Mouse (Mus musculus) midbrain, embryonic 16.5 days (tissue): ENCODE measurements around the gene Oas1g. TPM values are rescaled to one million over a fixed set of nuclear protein-coding genes. Genes with fewer than 3 reads are reported as not detected.
"Not testable (repeated sequence)": the region's sequence is repeated elsewhere in the genome, so short reads cannot be mapped to it uniquely, and the experiment has no call there.

Experiments used
- ATAC-seq: fragments of 200-750 bp; cut with Nextera tagmentation; 2 replicates; pipeline ENCODE4 v1.8.0; 2017; ENCODE audit warnings: moderate TSS enrichment
- H3K27ac ChIP-seq: fragments of 300-500 bp; sonication (generic); 2 replicates; pipeline ENCODE4 v1.5.1; 2014; ENCODE audit warnings: mild to moderate bottlenecking, low read length, mixed read lengths
- H3K27me3 ChIP-seq: fragments of 300-500 bp; sonication (generic); 2 replicates; pipeline ENCODE4 v1.6.1; 2014; ENCODE audit warnings: low read depth, low read length, mixed read lengths; ENCODE audit not compliant: control insufficient read depth, insufficient read depth
- H3K36me3 ChIP-seq: fragments of 300-500 bp; sonication (generic); 2 replicates; pipeline ENCODE4 v1.6.1; 2014; ENCODE audit warnings: mild to moderate bottlenecking, low read length, moderate library complexity, mixed read lengths; ENCODE audit not compliant: control insufficient read depth, insufficient read depth
- H3K4me1 ChIP-seq: fragments of 300-500 bp; sonication (generic); 2 replicates; pipeline ENCODE4 v1.6.1; 2014; ENCODE audit warnings: mild to moderate bottlenecking, low read length, mixed read lengths; ENCODE audit not compliant: control insufficient read depth, insufficient read depth
- H3K4me2 ChIP-seq: fragments of 300-500 bp; sonication (generic); 2 replicates; pipeline ENCODE4 v1.6.1; 2014; ENCODE audit warnings: mild to moderate bottlenecking, low read length, mixed read lengths
- H3K4me3 ChIP-seq: fragments of 300-500 bp; sonication (generic); 2 replicates; pipeline ENCODE4 v1.5.1; 2014; ENCODE audit warnings: low read depth, mild to moderate bottlenecking, low read length, moderate library complexity, mixed read lengths
- H3K9ac ChIP-seq: fragments of 300-500 bp; sonication (generic); 2 replicates; pipeline ENCODE4 v1.6.1; 2014; ENCODE audit warnings: low read depth, low read length, mixed read lengths
- H3K9me3 ChIP-seq: fragments of 300-500 bp; sonication (generic); replicated peaks from 2 replicates; pipeline ENCODE4 v1.6.1; 2014; ENCODE audit warnings: mild to moderate bottlenecking, low read length, mixed read lengths; ENCODE audit not compliant: control insufficient read depth, poor library complexity, severe bottlenecking
- WGBS: fragments of 180-500 bp; shearing (Covaris S2); extraction: QIAGEN DNeasy Blood & Tissue Kit; methylation state at CpG from one replicate; pipeline ENCODE4 v1.1.7; 2014; 5-methylcytosine and 5-hydroxymethylcytosine counted together
- polyA plus RNA-seq: library from polyadenylated mRNA; unstranded; fragments of >200 nt; fragmentation: Nextera tagmentation; extraction: Ambion mirVana; gene quantifications from 2 replicates; pipeline ENCODE4 v1.2.1, GENCODE M21; 2015

The Oas1g gene
- polyA plus RNA-seq, result not detected in 2 replicates

DNA sequence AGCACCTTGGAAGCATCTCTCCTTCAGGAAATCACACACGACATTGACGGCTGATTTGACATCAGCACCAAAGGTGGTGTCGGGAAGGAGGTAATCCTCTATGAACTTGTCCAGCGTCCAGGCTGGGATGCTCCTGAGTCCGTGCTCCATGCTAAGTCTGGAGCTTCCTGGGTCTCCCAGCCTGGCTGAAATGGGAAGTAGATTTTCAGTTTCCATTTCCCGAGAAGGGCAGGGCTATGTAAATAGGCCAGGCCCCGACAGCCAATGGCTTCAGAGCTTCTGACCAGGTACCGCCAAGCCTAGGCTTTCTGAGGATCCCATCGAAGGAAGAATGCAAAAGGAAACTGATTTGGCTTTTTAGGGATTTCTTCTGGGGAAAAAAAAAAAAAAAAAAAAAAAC lies at the start of gene Oas1g:
Oas1g (minus strand) TSS at position 201 of the 400 bp plus-strand sequence.
- H3K9ac ChIP-seq, H3K4me1 ChIP-seq, H3K4me3 ChIP-seq, H3K4me2 ChIP-seq, H3K27ac ChIP-seq, ATAC-seq, H3K9me3 ChIP-seq, H3K27me3 ChIP-seq, H3K36me3 ChIP-seq: not testable (repeated sequence)
- 33% methylated on average over 5 of the region's 9 CpGs for WGBS

GRCm38 (mm10) chr5:120933966-120934365 lies 46.6 kb upstream of the Oas1g start:
- Histone ChIP-seq H3K4me1 (no peaks in the 10 kb centered on the region), H3K27ac (no peak overlapping the region), H3K36me3 (no peaks in the 10 kb centered on the region), H3K4me3 (no peak overlapping the region), H3K27me3 (no peaks in the 10 kb centered on the region), H3K9ac (no peak overlapping the region), H3K9me3 (no peaks in the 10 kb centered on the region), H3K4me2 (no peak overlapping the region)
- ATAC-seq, result no peak
- WGBS, result 17% methylated on average over 5 of the region's 5 CpGs

GRCm38 (mm10) chr5:120927036-120927435 lies 39.6 kb upstream of the Oas1g start:
- H3K9ac ChIP-seq, result no peak overlapping the region
- H3K27me3 ChIP-seq, result no peaks in the 10 kb centered on the region
- WGBS, result 0% methylated on average over 1 of the region's 1 CpGs
- no peaks in the 10 kb centered on the region for H3K4me1 ChIP-seq
- no peak overlapping the region for H3K4me2 ChIP-seq
- H3K4me3 ChIP-seq, result no peak overlapping the region
- H3K36me3 ChIP-seq, result no peaks in the 10 kb centered on the region
- no peak for ATAC-seq
- H3K27ac ChIP-seq, result no peak overlapping the region
- H3K9me3 ChIP-seq, result no peaks in the 10 kb centered on the region

DNA sequence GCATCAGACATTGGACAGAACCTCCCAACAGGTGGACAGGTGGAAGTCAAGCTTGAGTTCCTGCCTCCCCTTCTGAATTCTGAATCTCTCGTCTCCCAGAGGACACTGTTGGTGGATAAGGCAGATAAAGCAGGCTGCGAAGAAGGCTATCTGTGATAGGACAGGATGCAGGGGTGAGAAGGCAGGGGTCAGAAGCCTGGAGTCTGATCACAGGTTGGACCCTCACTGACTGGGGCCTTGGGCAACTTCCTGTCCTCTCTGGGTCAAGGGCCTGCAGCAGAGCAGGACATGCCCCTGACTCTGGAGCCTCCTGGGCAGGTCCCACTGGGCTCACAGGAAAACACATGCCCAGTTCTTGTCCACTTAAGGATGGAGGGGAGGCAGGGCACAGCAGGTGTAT lies 38.9 kb upstream of the Oas1g start:
- not testable (repeated sequence) for H3K9ac ChIP-seq, H3K4me1 ChIP-seq, ATAC-seq, H3K4me2 ChIP-seq, H3K27me3 ChIP-seq, H3K36me3 ChIP-seq, H3K4me3 ChIP-seq, H3K27ac ChIP-seq, H3K9me3 ChIP-seq
- WGBS, result 59% methylated on average over 2 of the region's 2 CpGs

DNA sequence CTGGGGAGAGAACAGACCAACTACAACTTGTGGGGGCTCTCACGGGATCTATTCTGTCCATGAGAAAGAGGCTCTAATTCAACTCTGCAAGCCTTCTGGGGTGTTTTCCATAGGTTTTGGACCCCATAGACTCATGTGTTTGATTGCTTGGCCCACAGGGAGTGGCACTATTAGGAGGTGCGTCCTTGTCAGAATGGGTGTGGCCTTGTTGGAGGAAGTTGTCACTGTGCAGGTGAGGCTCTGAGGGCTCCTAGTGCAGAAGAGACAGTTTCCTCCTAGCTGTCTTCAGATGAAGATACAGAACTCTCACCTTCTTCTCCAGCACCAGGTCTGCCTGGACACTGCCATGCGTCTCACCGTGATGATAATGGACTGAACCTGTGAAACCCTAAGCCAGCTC lies 37.1 kb upstream of the Oas1g start:
- not testable (repeated sequence) for H3K27me3 ChIP-seq, H3K9me3 ChIP-seq, H3K4me1 ChIP-seq, ATAC-seq, H3K9ac ChIP-seq, H3K4me2 ChIP-seq, H3K4me3 ChIP-seq, H3K36me3 ChIP-seq, H3K27ac ChIP-seq
- WGBS, result 91% methylated on average over 4 of the region's 4 CpGs

DNA sequence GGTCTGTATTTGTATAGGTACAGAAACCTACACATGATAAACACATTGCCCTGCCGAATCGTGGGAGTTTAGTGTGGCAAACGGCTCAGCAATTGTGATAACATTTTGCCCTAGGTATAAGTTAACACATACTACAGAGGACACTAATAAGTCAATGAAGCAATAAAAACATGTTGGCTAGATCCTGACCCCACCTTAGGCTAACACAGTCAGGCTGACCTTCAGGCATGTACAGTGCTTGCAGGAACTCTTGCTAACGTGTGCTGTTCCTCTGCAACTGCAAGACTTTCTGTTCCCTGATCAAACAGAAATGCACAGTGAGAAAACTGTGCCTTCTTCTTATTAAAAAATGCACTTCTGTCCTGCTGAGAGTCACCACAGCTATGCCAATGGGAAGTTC lies 36.6 kb upstream of the Oas1g start:
- H3K4me1 ChIP-seq, result no peaks in the 10 kb centered on the region
- no peak overlapping the region for H3K9ac ChIP-seq
- H3K9me3 ChIP-seq, result no peaks in the 10 kb centered on the region
- H3K27ac ChIP-seq, result no peak overlapping the region
- H3K36me3 ChIP-seq, result no peaks in the 10 kb centered on the region
- no peaks in the 10 kb centered on the region for H3K27me3 ChIP-seq
- no peak overlapping the region for H3K4me2 ChIP-seq
- ATAC-seq, result no peak
- no peak overlapping the region for H3K4me3 ChIP-seq
- 86% methylated on average over 4 of the region's 4 CpGs for WGBS

GRCm38 (mm10) chr5:120920296-120920695 lies 32.9 kb upstream of the Oas1g start:
- no peaks in the 10 kb centered on the region for H3K4me1 ChIP-seq
- H3K9me3 ChIP-seq, result 0 out of 2 replicates have a peak, but pooled peaks cover 3% of the 10 kb centered on the region
- no peak overlapping the region for H3K4me2 ChIP-seq
- H3K9ac ChIP-seq, result no peak overlapping the region
- WGBS, result 83% methylated on average over 3 of the region's 3 CpGs
- no peak for ATAC-seq
- no peaks in the 10 kb centered on the region for H3K36me3 ChIP-seq
- no peak overlapping the region for H3K27ac ChIP-seq
- H3K27me3 ChIP-seq, result no peaks in the 10 kb centered on the region
- H3K4me3 ChIP-seq, result no peak overlapping the region

GRCm38 (mm10) chr5:120919156-120919935 lies 31.9 kb upstream of the Oas1g start:
- not testable (repeated sequence) for H3K36me3 ChIP-seq, ATAC-seq, H3K9ac ChIP-seq, H3K4me3 ChIP-seq, H3K9me3 ChIP-seq, H3K27me3 ChIP-seq, H3K4me2 ChIP-seq, H3K27ac ChIP-seq, H3K4me1 ChIP-seq
- 70% methylated on average over 2 of the region's 2 CpGs for WGBS

DNA sequence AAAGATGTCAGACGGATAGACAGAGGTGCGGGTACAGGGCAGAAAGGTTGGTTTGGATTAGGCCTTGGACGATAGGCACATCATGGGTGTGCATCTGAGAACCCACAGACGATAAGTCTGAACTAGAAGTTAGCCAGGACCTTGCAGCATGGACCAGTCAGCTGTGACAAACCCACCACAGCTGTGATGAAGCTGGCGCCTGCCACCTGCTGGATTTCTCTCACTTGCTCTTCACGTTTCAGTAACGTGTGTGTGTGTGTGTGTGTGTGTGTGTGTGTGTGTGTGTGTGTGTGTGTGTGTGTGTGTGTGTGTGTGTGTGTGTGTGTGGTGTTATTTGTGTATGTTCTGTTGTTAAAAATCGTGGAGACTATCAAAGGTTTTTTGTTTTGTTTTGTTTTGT lies 26.8 kb upstream of the Oas1g start, which contains the start of gene Oas1d:
Oas1d (plus strand) TSS at position 333 of the 400 bp plus-strand sequence.
- not testable (repeated sequence) for H3K36me3 ChIP-seq, H3K4me3 ChIP-seq, H3K9ac ChIP-seq, H3K4me2 ChIP-seq, H3K27me3 ChIP-seq, H3K4me1 ChIP-seq, H3K9me3 ChIP-seq, ATAC-seq, H3K27ac ChIP-seq
- 44% methylated on average over 8 of the region's 8 CpGs for WGBS
